Mouse (Mus musculus) spleen, postnatal 36 days (tissue): Measurements from ENCODE around the gene Astn1.

ENCODE experiments used
- DNase-seq, 2 experiments: peaks; one replicate each; pipeline ENCODE4 v3.0.0; 2022; ENCODE audit warnings: low spot score in 2 of 2, mixed read lengths in 1 of 2

Gene Astn1

GRCm38 (mm10) chr1:158739132-158739919, 377.3 kb downstream of the Astn1 start:
- no peak for DNase-seq

GRCm38 (mm10) chr1:158740161-158740766, 378.2 kb downstream of the Astn1 start:
- DNase-seq: no peak

- no peak for DNase-seq
These were observed 378.9 kb downstream of the Astn1 start for GRCm38 (mm10) chr1:158740949-158741348.
